Mouse (Mus musculus) lung, adult 2 months (tissue): ENCODE data around the gene Naip2.

Experiments used
- CTCF ChIP-seq: fragments of 200-500 bp; IDR thresholded peaks from 2 replicates; pipeline ENCODE4 v1.5.1; 2011; ENCODE audit warnings: mild to moderate bottlenecking, low read length, control low read depth; ENCODE audit not compliant: insufficient read depth
- POLR2A ChIP-seq: fragments of 200-500 bp; IDR thresholded peaks from 2 replicates; pipeline ENCODE4 v1.6.1; 2011; ENCODE audit warnings: low read depth, mild to moderate bottlenecking, control low read depth, low read length, borderline replicate concordance; ENCODE audit errors: extremely low read depth

GRCm38 (mm10) chr13:100098808-100099207 lies 103.1 kb downstream of the Naip2 start:
- TF ChIP-seq POLR2A: no peak
- TF ChIP-seq CTCF: no peak
